Mouse (Mus musculus): ENCODE results near the gene Perp. TPM values are rescaled to one million over a fixed set of nuclear protein-coding genes. Genes with fewer than 3 reads are reported as not detected.
A peak's percentile ranks its signal among the peaks of the same experiment; 100 is the strongest.

The Perp gene
- total RNA-seq (2021) = 1 to 10 TPM; 4.5 to 5.6 TPM

DNA sequence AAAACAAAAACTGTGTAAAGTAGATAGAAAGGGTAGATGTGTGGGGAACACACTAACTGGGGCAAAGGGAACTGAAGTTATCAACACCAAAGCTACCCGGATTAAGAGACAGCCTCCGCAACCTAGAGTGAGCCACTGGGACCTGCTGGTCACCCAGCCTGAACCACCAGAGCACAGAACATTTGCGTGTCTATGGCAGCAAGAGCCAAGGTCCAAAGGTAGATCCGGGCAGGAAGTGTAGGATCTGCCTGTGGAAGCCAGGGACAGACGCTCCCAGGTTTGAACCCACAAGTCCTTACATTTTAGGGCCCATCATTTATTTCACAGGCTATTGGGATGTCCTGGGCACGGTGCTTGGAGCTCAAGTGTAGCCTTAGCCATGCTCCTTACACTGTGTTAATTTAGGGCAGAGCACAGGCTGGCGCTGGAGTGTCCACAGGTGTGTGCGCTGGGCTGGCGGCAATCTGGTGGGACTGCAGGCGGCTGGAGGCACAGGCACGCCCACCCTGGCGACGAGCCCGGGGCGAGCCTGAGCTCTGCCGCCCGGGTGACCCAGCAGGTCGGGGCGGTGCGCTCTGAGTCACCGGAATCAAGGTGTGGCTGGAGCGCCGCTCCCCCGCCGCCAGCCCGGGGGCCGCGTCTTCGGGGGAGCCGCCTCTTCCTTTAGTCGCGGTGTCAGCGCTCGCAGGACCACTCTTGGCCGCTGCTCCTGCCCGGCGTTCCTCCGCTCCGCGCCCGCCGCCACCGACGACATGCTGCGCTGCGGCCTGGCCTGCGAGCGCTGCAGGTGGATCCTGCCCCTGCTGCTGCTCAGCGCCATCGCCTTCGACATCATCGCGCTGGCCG is at the start of gene Perp:
Gene Perp (plus strand): TSS at position 580 of the 846 bp plus-strand sequence.
- peak; percentile 29 for DNase-seq
- intact Hi-C loops (cut with DNase I) = loop anchor here (10.0 kb wide), 2 partner anchors 300 to 450 kb away; partner anchors contain the start of gene Hebp2

DNA sequence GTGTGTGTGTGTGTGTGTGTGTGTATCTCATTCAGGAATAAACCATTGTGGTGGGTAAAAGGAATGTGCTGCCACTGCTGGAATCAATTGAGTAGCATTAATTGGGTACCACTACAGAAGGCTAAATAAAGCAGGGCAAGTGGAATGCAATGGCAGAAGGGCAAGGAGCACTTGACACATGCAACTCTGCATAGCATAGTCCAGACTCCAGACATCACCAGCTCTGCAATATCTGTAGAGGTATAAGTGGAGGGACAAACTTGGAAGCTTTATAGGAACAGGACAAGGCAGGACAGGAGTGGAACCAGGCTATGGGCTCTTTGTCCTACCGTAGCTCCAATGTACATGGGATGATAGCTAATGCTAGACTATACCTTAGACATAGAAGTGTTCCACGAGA is 33.1 kb upstream of the Perp start:
- intact Hi-C loops (cut with DNase I) = no loop called here

DNA sequence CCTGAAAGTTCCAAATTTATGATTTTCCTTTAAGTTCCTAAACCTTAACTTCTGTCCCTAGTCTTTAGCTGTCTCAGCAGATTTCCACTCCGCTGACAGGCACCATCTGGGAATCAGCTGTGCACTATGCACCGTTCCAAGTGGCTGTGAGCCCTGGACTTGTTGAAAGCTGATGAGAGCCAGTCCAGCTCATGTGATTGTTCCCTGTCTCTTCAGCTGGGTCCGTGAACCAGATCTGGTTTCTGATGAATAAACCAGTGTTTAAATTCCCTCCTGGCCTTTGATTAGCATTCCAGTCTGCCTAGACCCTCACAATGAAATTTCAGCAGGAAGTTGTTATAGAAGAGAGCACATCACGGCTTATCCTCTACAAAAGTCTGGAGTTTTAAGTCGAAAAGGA is 28.3 kb upstream of the Perp start:
- DNase-seq = peak; percentile 66

More for the DNA sequence above, 33.1 kb upstream of the Perp start:
- DNase-seq = no peak

DNA sequence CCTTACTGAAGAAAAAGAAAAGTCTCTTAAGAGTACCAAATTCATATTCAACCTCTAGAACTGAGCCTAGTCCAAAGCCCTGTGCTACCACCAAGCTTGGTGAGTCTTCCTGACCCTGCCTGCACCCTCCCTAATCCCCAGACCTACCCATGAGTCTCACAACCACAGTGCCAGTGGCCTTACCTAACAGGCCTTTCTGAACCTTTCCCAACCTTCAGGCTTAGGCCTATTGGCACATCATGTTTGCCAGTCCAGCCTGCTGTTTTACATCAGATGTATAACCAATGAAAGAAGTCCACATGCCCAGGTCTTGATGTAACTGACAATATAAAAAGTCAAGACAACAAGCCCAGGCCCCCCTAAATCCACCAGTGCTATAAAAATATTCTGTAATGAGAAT is 19.7 kb upstream of the Perp start:
- DNase-seq = no peak
- intact Hi-C loops (cut with DNase I) = no loop called here

More for the DNA sequence above, 28.3 kb upstream of the Perp start:
- intact Hi-C loops (cut with DNase I) = no loop called here

DNA sequence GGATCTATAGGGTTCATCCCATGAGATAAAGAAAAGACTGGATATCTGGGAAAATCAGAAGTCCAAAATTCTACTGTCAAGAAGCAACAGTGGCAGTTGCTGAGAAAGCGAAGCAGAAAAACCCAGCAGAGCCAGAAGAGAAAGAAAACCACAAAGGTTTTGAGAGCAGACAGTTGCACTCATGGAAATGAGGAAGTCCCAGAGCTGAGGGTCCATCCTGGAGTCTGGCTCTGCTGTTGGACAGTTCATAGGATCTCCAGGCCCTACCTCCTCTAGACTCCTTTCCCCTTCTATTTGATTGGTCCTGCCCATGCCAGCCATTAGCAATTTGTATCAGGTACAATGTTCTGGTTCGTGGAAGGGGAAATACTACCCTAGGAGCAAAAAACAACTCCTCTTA is 18.7 kb upstream of the Perp start:
- intact Hi-C loops (cut with DNase I) = no loop called here
- no peak for DNase-seq

DNA sequence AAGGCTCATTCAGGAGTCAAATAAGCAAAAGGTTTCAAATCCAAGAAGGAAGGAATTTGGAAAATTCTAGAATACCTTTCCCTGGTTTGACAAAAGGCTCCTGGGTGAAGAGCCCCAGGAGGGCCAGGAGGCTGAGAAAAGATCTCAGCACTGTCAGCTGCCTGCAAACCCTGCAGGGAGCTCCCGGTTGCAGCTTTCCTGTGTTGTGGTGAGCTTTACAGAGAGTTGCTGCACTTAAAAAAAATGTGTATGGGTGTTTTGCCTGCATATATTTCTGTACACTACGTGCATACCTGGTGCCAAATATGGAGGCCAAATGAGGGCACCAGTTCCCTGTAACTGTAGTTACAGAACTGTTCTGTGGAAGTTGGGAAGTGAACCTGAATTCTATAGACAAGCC is 16.9 kb upstream of the Perp start:
- intact Hi-C loops (cut with DNase I) = no loop called here
- no peak for DNase-seq

DNA sequence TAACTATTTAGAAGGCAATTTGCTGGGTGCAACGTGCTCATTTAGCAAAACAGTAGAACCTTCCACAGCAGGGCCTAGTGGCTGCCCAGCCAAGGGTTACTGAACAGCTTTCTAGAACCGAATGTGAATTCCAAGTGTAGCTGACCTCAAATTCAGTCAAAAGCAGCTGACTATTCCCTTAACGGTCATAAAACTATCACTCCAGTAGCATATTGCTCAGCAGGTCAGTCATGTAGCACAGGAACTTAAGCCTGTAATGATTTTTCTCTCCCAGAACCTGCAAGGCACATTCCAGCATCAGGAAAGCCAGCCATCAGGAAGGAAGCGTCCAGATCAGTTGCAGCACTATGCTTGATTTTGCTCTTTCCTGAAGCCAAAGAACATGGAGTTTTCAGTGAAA is 14.5 kb upstream of the Perp start:
- intact Hi-C loops (cut with DNase I) = no loop called here
- no peak for DNase-seq

DNA sequence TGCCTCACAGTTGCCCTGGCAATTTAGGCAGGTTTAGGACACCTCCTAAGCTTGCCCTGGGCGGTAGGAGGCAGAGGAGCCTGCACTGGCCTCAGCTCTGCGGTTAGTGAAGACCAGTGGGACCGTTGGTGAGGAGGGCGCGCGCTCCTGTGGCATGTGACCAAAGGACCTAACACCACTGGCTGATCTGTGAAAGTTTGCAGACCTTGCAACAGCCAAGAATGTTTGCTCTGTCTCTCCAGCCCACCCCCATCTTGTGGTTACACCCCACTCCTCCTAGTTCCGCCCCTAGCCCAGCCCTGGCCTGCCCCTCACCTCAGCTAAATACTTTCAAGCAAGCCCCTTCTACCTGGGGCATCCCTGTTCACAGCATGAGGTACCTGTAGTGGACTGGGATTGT is 13.0 kb upstream of the Perp start:
- intact Hi-C loops (cut with DNase I) = no loop called here
- DNase-seq = no peak

DNA sequence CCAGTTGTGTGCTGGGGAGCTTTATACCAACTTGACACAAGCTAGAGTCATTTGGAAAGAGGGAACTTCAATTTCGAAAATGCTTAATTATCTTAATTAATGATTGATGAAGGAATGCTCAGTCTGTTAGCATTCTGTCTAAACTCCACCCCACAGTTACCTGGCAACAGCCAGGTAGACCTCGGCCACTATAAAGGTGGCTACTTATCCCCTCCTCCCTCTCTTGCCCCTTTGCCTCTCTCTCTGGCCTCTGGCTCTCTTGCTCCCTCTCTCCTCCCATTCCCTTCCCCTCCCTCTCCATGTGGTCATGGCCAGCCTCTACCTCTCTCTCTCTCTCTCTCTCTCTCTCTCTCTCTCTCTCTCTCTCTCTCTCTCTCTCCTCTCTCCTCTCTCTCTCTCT is 10.4 kb upstream of the Perp start:
- DNase-seq = no peak
- intact Hi-C loops (cut with DNase I) = no loop called here

DNA sequence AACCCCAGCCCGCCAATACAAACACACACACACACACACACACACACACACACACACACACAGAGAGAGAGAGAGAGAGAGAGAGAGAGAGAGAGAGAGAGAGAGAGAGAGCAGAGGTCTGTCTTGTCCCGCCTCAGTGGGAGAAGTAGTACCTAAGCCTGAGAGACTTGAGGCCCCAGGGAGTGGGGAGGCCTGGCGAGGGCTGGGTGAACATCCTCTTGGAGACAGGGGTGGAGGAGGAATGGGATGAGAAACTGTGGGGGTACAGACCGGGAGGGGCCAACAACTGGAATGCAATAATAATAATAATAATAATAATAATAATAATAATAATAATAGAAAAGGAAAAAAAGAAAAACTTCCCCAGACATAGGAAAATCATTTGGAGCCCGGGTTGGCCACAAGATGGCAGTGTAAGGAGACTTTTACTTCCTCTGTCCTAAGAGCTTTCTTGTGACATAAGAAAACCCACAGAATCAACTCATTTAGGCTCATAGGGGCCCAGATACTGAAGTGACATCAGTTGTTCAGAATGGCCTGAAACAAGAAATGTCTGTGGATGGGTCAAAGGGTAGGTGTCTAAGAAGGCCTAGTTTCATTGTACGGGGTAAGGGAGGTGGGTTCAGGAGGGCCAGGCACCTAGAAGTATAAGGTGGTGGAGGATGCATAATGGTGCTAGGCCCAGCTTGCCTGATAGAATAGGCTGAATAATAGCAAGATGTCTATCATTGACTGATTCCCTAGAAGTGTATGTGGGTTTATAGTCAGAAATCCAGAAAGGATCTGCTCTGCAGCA is 8.9 kb upstream of the Perp start:
- intact Hi-C loops (cut with DNase I) = no loop called here
- DNase-seq = peak; percentile 24

DNA sequence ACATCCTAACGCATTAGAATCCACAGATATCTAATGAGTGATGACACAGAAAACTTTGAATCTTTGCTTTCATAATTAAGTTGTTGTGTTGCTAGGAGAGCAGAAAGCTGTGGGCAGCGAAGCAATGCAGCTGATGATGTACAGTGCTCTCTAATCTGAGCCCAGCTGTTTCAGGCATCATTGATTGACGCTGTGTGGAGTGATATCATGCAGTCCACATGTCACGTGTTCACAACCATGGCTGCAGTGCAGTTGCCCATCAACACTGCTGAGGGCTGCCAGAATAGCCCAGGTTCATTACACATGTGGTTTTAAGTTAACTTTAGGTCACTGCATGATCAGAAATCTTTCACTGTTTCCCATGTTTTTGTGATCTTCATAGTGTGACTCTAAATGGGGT is 5.3 kb upstream of the Perp start:
- intact Hi-C loops (cut with DNase I) = no loop called here
- DNase-seq = no peak

DNA sequence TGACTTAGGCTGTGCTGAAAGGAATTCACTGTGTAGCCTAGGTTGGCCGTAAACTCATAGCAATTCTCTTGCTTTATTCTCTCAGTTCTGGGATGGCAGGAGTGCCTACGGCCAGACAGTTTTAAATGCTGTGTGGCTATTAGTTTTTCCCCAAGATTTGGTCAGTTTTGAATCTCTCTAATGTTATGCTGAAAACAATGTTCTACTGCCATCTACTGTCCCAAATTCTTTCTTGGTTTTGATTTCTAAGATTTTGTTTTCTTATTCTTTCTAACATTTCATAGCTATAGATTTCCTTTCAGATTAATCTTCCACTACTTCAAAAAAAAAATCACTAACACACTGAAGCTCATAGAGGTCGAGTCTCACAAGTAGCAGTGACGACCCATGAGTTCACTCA is 4.1 kb upstream of the Perp start:
- no peak for DNase-seq
- intact Hi-C loops (cut with DNase I) = loop anchor here (10.0 kb wide), 2 partner anchors 296 to 446 kb away; partner anchors contain the start of gene Hebp2

DNA sequence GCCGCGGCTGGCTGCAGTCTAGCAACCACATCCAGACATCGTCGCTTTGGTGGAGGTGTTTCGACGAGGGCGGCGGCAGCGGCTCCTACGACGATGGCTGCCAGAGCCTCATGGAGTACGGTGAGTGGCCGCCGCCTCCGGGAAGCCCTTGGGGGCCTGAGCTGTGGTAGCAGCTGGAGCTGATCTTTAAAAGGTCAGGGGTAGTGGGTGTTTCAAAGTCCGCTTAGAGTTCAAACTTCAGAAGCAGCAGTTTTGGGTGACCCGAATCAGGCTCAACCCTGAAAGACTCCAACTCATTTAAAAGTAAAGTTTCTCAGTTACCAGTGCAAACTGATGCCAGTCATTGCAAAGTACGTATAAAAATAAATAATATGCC is 455 bp downstream of the Perp start:
- no peak for DNase-seq
- intact Hi-C loops (cut with DNase I) = loop anchor here (10.0 kb wide), 2 partner anchors 300 to 450 kb away; partner anchors contain the start of gene Hebp2

DNA sequence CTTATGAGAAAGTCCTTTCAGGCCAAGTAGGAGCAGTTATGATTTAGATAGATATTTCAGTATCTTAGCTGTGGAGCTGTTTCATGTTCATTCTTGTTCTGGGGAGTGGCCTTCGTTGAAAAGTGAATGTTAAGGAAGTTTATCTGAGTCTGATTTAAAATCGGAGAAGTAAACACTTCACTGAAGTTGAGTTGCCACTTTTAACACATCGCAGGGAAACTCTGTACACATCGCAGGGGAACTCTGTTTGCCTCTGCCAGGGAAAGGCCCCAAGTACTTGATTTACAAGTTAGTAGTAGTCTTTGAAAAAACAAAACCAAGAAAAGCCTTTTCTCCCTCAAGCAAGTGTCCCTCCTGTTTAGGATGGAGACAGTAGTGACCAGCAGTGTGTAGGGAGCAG is 891 bp downstream of the Perp start:
- intact Hi-C loops (cut with DNase I) = loop anchor here (10.0 kb wide), 2 partner anchors 301 to 451 kb away; partner anchors contain the start of gene Hebp2
- DNase-seq = no peak

DNA sequence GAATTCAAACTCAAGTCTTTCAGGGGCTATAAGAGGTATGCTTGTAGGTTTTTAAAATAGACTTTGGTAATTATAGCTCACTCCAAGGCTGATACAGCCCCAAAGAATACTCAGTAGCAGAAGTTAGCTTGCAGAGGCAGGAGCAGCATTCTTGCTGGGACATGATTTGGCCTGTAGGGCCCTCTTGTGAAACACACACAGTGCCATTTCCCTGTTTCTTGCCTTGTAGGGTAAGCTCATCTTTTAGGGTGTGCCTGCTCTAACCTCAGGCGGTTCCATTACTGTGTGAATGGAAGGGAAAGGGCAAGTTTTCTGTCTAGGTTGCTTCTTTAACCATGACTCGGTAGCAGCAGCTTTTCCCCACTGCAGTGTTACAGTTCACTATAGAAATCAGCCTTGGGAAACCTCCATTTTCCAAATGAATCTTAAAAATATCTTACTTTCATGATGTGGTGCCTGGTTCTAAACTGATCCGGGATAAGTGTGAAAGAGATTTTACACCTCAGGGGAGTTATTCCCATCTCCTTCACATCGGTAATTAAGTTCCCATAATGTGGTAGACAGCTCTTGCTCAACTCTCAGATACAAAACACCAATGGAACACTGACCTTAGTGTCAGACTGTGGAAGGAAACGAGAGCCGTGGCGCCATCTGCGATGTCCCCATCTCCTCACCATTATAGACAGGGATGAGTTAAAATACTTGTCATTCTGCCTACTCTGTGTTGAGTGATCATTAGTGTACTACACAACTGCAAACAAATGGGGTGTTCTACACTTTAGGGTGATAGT is 1.8 kb downstream of the Perp start:
- no peak for DNase-seq
- intact Hi-C loops (cut with DNase I) = loop anchor here (10.0 kb wide), 2 partner anchors 302 to 452 kb away; partner anchors contain the start of gene Hebp2

DNA sequence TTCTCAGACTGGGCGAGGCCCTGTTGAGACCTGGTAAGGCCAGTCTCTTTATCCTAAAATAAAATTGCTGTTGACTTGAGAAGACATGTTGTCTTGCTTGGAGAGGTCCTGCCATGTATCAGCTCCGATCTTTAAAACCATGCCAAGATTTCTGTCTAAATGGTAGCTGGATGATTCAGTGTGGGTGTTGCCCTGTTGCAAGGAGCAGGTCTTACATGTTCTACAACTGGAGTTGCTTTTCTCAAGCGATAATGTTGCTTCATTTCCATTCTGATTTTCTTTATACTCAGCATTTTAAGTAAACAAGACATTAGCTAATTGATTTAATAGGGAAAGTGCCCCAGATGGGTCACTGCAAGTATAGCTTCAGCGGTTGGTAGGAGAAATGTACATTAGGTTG is 5.4 kb downstream of the Perp start:
- DNase-seq = no peak
- intact Hi-C loops (cut with DNase I) = no loop called here

DNA sequence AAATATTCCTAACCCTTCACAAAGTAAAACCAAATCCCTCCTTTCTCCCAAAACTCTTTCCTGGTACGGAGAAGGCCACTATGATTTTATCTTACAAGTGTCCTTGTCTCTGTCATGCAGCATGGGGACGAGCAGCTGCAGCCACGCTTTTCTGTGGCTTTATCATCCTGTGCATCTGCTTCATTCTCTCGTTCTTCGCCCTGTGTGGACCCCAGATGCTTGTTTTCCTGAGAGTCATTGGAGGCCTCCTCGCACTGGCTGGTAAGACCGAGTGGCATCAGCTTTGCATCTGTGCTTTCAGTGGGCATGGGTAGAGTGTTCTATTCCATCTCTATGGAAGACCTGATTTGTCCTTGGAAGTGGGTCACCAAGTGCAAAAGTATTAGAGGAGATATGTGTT is 8.6 kb downstream of the Perp start:
- intact Hi-C loops (cut with DNase I) = no loop called here
- DNase-seq = no peak

DNA sequence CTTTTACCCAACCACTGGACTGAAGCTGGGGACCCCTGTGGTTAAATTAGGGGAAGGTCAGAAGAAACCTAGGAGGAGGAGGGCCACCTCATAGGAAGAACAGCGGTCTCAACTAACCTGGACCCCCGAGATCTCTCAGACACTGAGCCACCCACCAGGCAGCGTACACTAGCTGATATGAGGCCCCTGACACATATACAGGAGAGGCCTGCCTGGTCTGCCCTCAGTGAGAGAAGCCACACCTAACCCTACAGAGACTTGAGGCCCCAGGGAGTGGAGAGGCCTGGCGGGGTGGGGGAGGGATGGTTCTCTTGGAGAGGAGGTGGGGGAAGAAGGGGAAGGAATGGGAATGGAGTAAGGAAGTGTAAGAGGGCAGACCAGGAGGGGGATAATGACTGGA is 12.4 kb downstream of the Perp start:
- DNase-seq = no peak
- intact Hi-C loops (cut with DNase I) = no loop called here

DNA sequence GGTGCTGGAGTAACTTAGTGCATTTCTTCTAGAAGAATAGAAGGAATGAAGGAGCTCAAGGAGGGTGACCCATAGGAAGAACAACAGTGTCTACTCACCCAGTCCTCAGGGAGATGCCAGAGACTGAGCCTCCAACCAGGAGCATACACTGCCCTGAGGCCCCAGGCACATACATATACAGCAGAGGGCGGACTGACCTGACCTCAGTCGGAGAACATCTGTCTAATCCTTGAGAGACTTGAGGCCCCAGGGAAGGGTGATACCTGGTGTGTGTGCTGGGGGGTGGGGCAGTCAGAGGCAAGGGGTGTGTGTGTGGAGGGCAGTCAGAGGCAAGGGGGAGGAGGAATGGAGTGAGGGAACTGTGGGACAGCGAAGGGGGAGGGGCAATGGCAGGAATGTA is 14.8 kb downstream of the Perp start:
- no peak for DNase-seq
- intact Hi-C loops (cut with DNase I) = no loop called here

DNA sequence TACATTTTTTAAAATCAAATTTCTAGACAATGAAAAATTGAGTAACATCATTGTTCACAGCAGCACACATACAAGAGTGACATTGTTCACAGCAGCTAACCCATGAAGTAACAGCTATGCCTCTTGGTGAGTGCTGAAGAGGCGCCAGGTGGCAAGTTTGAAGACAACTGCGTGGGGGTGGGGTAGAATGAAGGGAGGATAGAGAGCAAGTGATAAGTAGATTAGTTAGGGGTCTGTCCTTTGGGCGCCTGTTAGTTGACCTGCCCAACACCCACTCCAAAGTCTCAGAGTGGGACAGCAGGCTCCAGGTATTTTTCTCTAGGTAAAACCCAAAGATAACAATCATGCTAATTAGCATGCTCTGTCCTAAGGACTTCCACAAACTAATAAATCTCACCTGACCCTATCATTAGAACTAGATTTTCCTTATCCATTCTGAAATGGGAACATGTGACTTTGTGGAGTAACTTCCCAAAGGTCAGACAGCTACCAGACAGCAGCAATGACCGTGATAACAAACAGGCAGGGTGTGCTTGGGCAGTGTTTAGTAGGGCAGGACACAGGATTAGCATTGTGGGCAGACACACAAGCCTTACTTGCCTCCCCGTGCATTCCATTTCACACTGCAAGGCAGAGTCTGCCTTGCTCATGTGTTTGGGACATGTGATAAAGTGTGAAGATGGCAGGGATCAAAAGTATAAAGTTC is 15.5 kb downstream of the Perp start:
- intact Hi-C loops (cut with DNase I) = no loop called here

More for the DNA sequence above, 15.5 kb downstream of the Perp start:
- no peak for DNase-seq

Data from left cerebral cortex, postnatal 4 days (tissue).